ENCODE assay signal across 8 mouse cellular contexts in genomic region chr17:75005685-75006680, GRCm38 (mm10). TPM values are rescaled to one million over a fixed set of nuclear protein-coding genes. Genes with fewer than 3 reads are reported as not detected.
DNase-seq lines count a peak whose midpoint lies in the region; ATAC-seq and TF ChIP-seq lines count a peak whose summit lies in the region.

No protein-coding gene starts in this region.

- no peak for TF ChIP-seq EP300 in heart, adult 2 months (IDR thresholded peaks at IDR 0.05; ENCODE audit: insufficient read depth, low read depth, low read length)
- no peak for TF ChIP-seq EP300 in liver, postnatal 0 days (IDR thresholded peaks at IDR 0.05; ENCODE audit: low read depth)

- H3K9me3 ChIP-seq in liver, postnatal 0 days (ENCODE audit: low read length): no peaks in the 10 kb centered on the region
- no peaks in the 10 kb centered on the region for H3K9me3 ChIP-seq in neural tube, embryonic 15.5 days (replicated peaks)

- no peak overlapping the region for H3K27ac ChIP-seq in layer of hippocampus, adult 2 months
- peak overlapping the region; percentile 90 for H3K27ac ChIP-seq in heart, adult 2 months
- H3K27ac ChIP-seq in liver, postnatal 0 days (ENCODE audit: low read depth): no peak overlapping the region
- peak overlapping the region; percentile 29 for H3K27ac ChIP-seq in neural tube, embryonic 15.5 days (replicated peaks)

- H3K4me2 ChIP-seq in liver, postnatal 0 days (ENCODE audit: low read depth, low read length): peak overlapping the region; percentile 93
- peak overlapping the region; percentile 97 for H3K4me2 ChIP-seq in neural tube, embryonic 15.5 days

- peak; percentile 38 for TF ChIP-seq CTCF in layer of hippocampus, adult 2 months (conservative IDR thresholded peaks at IDR 0.05)
- TF ChIP-seq CTCF in heart, adult 2 months (IDR thresholded peaks at IDR 0.05): peak; percentile 53
- no peak for TF ChIP-seq CTCF in liver, postnatal 0 days (IDR thresholded peaks at IDR 0.05; ENCODE audit: low read depth)

- TF ChIP-seq POLR2A in heart, adult 2 months (IDR thresholded peaks at IDR 0.05; ENCODE audit: insufficient read depth, low read depth, low read length): no peak

- peak; percentile 41 for ATAC-seq in liver, postnatal 0 days
- peak; percentile 76 for ATAC-seq in neural tube, embryonic 15.5 days (ENCODE audit: low FRiP score)

- no peaks in the 10 kb centered on the region for H3K79me2 ChIP-seq in heart, adult 2 months (replicated peaks; ENCODE audit: control insufficient read depth, insufficient read depth, low read length)

- DNase-seq in layer of hippocampus, adult 2 months (ENCODE audit: low spot score in 2 of 2): no peak
- no peak for DNase-seq in layer of hippocampus, adult 8-10 months (ENCODE audit: low spot score in 2 of 2)
- DNase-seq in embryo, embryonic 10.5 days (ENCODE audit: low spot score): peak; percentile 66
- DNase-seq in heart, adult 2 months: peak; percentile 75 to 80
- peak; percentile 13 for DNase-seq in kidney, adult 9 months
- peak; percentile 33 for DNase-seq in liver, postnatal 0 days
- peak; percentile 50 for DNase-seq in thymus, postnatal 25 days

- peak overlapping the region; percentile 95 for H3K9ac ChIP-seq in heart, adult 2 months (ENCODE audit: low read depth, low read length)
- peak overlapping the region; percentile 44 for H3K9ac ChIP-seq in liver, postnatal 0 days (replicated peaks)
- H3K9ac ChIP-seq in neural tube, embryonic 15.5 days (replicated peaks): peak overlapping the region; percentile 57

- no peaks in the 10 kb centered on the region for H3K36me3 ChIP-seq in heart, adult 2 months (ENCODE audit: control insufficient read depth, insufficient read depth, low read length)
- H3K36me3 ChIP-seq in liver, postnatal 0 days (replicated peaks; ENCODE audit: insufficient read depth, low read length): no peaks in the 10 kb centered on the region
- H3K36me3 ChIP-seq in neural tube, embryonic 15.5 days: no peaks in the 10 kb centered on the region

- no peaks in the 10 kb centered on the region for H3K27me3 ChIP-seq in heart, adult 2 months (ENCODE audit: control insufficient read depth, insufficient read depth, low read length)
- peaks cover 27% of the 10 kb centered on the region for H3K27me3 ChIP-seq in liver, postnatal 0 days (ENCODE audit: insufficient read depth, low read length)
- peaks cover 6% of the 10 kb centered on the region for H3K27me3 ChIP-seq in neural tube, embryonic 15.5 days (replicated peaks)

- H3K4me1 ChIP-seq in heart, adult 2 months (ENCODE audit: control insufficient read depth, insufficient read depth, low read length): no peaks in the 10 kb centered on the region
- H3K4me1 ChIP-seq in liver, postnatal 0 days (ENCODE audit: insufficient read depth): peaks cover 10% of the 10 kb centered on the region
- H3K4me1 ChIP-seq in neural tube, embryonic 15.5 days: peaks cover 10% of the 10 kb centered on the region

- H3K4me3 ChIP-seq in layer of hippocampus, adult 2 months: peak overlapping the region; percentile 65
- H3K4me3 ChIP-seq in heart, adult 2 months: peak overlapping the region; percentile 93
- H3K4me3 ChIP-seq in liver, postnatal 0 days (ENCODE audit: low read depth, low read length): peak overlapping the region; percentile 63
- peak overlapping the region; percentile 72 for H3K4me3 ChIP-seq in neural tube, embryonic 15.5 days (replicated peaks)

- intact Hi-C loops in heart, adult 2 months (cut with DNase I): loop anchor here (1.0 kb wide), 2 partner anchors 68 to 195 kb away; no protein-coding TSS in a partner anchor

- WGBS in heart, adult 2 months: 1% methylated on average over 93 of the region's 94 CpGs
- WGBS in liver, postnatal 0 days (ENCODE audit: insufficient replicate concordance): 2% methylated on average over 88 of the region's 94 CpGs
- WGBS in neural tube, embryonic 15.5 days: under 1% methylated on average over 75 of the region's 94 CpGs

RNA-seq across cellular contexts. Expression of gene Ltbp1, which starts 0.6 kb away (rescaled TPM):
- 1 to 10 TPM; 6.3 to 7.4 TPM for total RNA-seq in layer of hippocampus, adult 2 months (2021)
- 1 to 10 TPM; 5.7 to 9.0 (median 7.4) TPM for total RNA-seq in layer of hippocampus, adult 8-10 months (2022)
- total RNA-seq in heart, adult 2 months (2021): 10 to 100 TPM; 39.9 to 40.4 TPM
- polyA plus RNA-seq in heart, adult 2 months (2012; rRNA removed): 17.2 and 27.9 TPM in 2 replicates
- polyA plus RNA-seq in liver, postnatal 0 days (2015; fragmentation: Nextera tagmentation; extraction: Ambion mirVana): 2.8 and 3.1 TPM in 2 replicates
- 3.6 and 6.0 TPM in 2 replicates for polyA plus RNA-seq in neural tube, embryonic 15.5 days (2015; fragmentation: Nextera tagmentation; extraction: Ambion mirVana)

Comparison
In these comparisons a context has a peak if more than half of its experiments do, and no peak if none do; other contexts are left out.
1. DNase-seq: peak in embryo, embryonic 10.5 days (single experiment), heart, adult 2 months (2 of 2), kidney, adult 9 months (single experiment), liver, postnatal 0 days (single experiment) and thymus, postnatal 25 days (single experiment); none in layer of hippocampus, adult 2 months (0 of 2) and layer of hippocampus, adult 8-10 months (0 of 2).
2. H3K27ac ChIP-seq: peak in heart, adult 2 months (single experiment) and neural tube, embryonic 15.5 days (single experiment); none in layer of hippocampus, adult 2 months (single experiment) and liver, postnatal 0 days (single experiment).
3. H3K9ac ChIP-seq: peak in every context shown above with its lines; median percentile 95 in heart, adult 2 months; 57 in neural tube, embryonic 15.5 days; 44 in liver, postnatal 0 days.
4. RNA of gene Ltbp1, which starts 0.6 kb away (total RNA-seq): 39.9 to 40.4 TPM in heart, adult 2 months; 5.7 to 9.0 TPM in layer of hippocampus, adult 8-10 months and 6.3 to 7.4 TPM in layer of hippocampus, adult 2 months; every median in the first group is over 4 times any median in the second.
5. Peak in every context shown above with its lines, with median percentiles within 50 percentile points of each other: H3K4me3 ChIP-seq.